Mouse (Mus musculus) liver, postnatal 0 days (tissue): ENCODE results near the gene Col15a1.

ENCODE experiments used
- CTCF ChIP-seq: sonication (generic); IDR thresholded peaks from 2 replicates; pipeline ENCODE4 v1.5.1; 2016; ENCODE audit warnings: antibody characterized with exemption, low read depth
- EP300 ChIP-seq: IDR thresholded peaks from 2 replicates; pipeline ENCODE4 v1.6.1; 2016; ENCODE audit warnings: antibody characterized with exemption, low read depth, mild to moderate bottlenecking

- TF ChIP-seq EP300 (no peak), CTCF (no peak)
Observed at GRCm38 (mm10) chr4:47284311-47284710, 76.3 kb downstream of the Col15a1 start.
